7 mouse cellular contexts compared by ENCODE assay signal in genomic region chr14:51912391-51913061, GRCm38 (mm10). TPM values are rescaled to one million over a fixed set of nuclear protein-coding genes. Genes with fewer than 3 reads are reported as not detected.
DNase-seq lines count a peak whose midpoint lies in the region; ATAC-seq and TF ChIP-seq lines count a peak whose summit lies in the region.

No protein-coding gene starts in this region.

- peak overlapping the region; percentile 48 for H3K9ac ChIP-seq in ES-Bruce4 (ENCODE audit: low read depth, poor library complexity, severe bottlenecking)
- peak overlapping the region; percentile 69 for H3K9ac ChIP-seq in forebrain, postnatal 0 days
- H3K9ac ChIP-seq in midbrain, embryonic 14.5 days (replicated peaks; ENCODE audit: low read length): peak overlapping the region; percentile 58

- peak overlapping the region; percentile 58 for H3ac ChIP-seq in C2C12 (ENCODE audit: control insufficient read depth, insufficient read length, low read depth)

- H3K79me2 ChIP-seq in C2C12 (ENCODE audit: control insufficient read depth, insufficient read depth): no peaks in the 10 kb centered on the region

- peak; percentile 37 for ATAC-seq in forebrain, postnatal 0 days
- ATAC-seq in midbrain, embryonic 14.5 days (ENCODE audit: low FRiP score, low TSS enrichment): no peak

- no peaks in the 10 kb centered on the region for H3K9me3 ChIP-seq in ES-Bruce4 (replicated peaks; ENCODE audit: control insufficient read depth, insufficient read depth, low read length, poor library complexity, severe bottlenecking)
- H3K9me3 ChIP-seq in forebrain, postnatal 0 days (ENCODE audit: low read length): no peaks in the 10 kb centered on the region
- no peaks in the 10 kb centered on the region for H3K9me3 ChIP-seq in midbrain, embryonic 14.5 days (ENCODE audit: control insufficient read depth, low read length)

- no peak for TF ChIP-seq EP300 in ES-Bruce4 (IDR thresholded peaks at IDR 0.05; ENCODE audit: insufficient read depth, low read depth, low read length)

- TF ChIP-seq CTCF in C2C12 (IDR thresholded peaks at IDR 0.05; ENCODE audit: control insufficient read depth, insufficient read depth, insufficient read length) (no peak), ES-Bruce4 (IDR thresholded peaks at IDR 0.05; ENCODE audit: low read depth, low read length) (no peak)
- TF ChIP-seq CTCF in forebrain, postnatal 0 days (IDR thresholded peaks at IDR 0.05; ENCODE audit: low read depth): no peak

- no peaks in the 10 kb centered on the region for H3K27me3 ChIP-seq in C2C12 (ENCODE audit: control insufficient read depth, insufficient read depth, insufficient read length)
- H3K27me3 ChIP-seq in ES-Bruce4 (ENCODE audit: control insufficient read depth, insufficient read depth, low read length, poor library complexity, severe bottlenecking): no peaks in the 10 kb centered on the region
- no peaks in the 10 kb centered on the region for H3K27me3 ChIP-seq in forebrain, postnatal 0 days (ENCODE audit: insufficient read depth, low read length)
- no peaks in the 10 kb centered on the region for H3K27me3 ChIP-seq in midbrain, embryonic 14.5 days (ENCODE audit: control insufficient read depth, insufficient read depth, low read length)

- H3K4me3 ChIP-seq in C2C12 (ENCODE audit: insufficient read depth, poor library complexity, severe bottlenecking): peak overlapping the region; percentile 29
- peak overlapping the region; percentile 59 for H3K4me3 ChIP-seq in ES-Bruce4 (ENCODE audit: low read depth, low read length)
- peak overlapping the region; percentile 67 for H3K4me3 ChIP-seq in forebrain, postnatal 0 days (ENCODE audit: low read depth, low read length)
- H3K4me3 ChIP-seq in midbrain, embryonic 14.5 days (replicated peaks; ENCODE audit: low read depth, low read length): peak overlapping the region; percentile 51

- 11% methylated on average over 14 of the region's 14 CpGs for WGBS in forebrain, postnatal 0 days
- WGBS in midbrain, embryonic 14.5 days: 8% methylated on average over 14 of the region's 14 CpGs

- peaks cover 3% of the 10 kb centered on the region for H3K4me1 ChIP-seq in ES-Bruce4 (ENCODE audit: control insufficient read depth, insufficient read depth, low read length)
- H3K4me1 ChIP-seq in forebrain, postnatal 0 days (ENCODE audit: insufficient read depth): peaks cover 5% of the 10 kb centered on the region
- H3K4me1 ChIP-seq in midbrain, embryonic 14.5 days (ENCODE audit: control insufficient read depth, insufficient read depth, low read length): peaks cover 14% of the 10 kb centered on the region

- no peak for TF ChIP-seq POLR2A in ES-Bruce4 (IDR thresholded peaks at IDR 0.05; ENCODE audit: insufficient read depth, low read length)

- H3K36me3 ChIP-seq in C2C12 (ENCODE audit: control insufficient read depth, insufficient read depth) (no peaks in the 10 kb centered on the region), ES-Bruce4 (ENCODE audit: control insufficient read depth, insufficient read depth, low read length, poor library complexity, severe bottlenecking) (no peaks in the 10 kb centered on the region)
- peaks cover 15% of the 10 kb centered on the region; the same call in 1 of the 2 replicates for H3K36me3 ChIP-seq in forebrain, postnatal 0 days (ENCODE audit: insufficient read depth)
- no peaks in the 10 kb centered on the region for H3K36me3 ChIP-seq in midbrain, embryonic 14.5 days (ENCODE audit: control insufficient read depth, insufficient read depth, low read length)

- DNase-seq in forebrain, postnatal 0 days: peak; percentile 24
- peak; percentile 67 for DNase-seq in kidney, adult 18-20 months
- DNase-seq in midbrain, embryonic 14.5 days: peak; percentile 23
- DNase-seq in right cerebral cortex, adult 18-20 months: no peak
- DNase-seq in c-Kit-positive CD71-positive TER-119-positive erythroid progenitor cells, embryonic 14.5 days (ENCODE audit: low spot score): no peak

- H3K79me3 ChIP-seq in C2C12 (ENCODE audit: low read depth): no peaks in the 10 kb centered on the region

- H3K27ac ChIP-seq in ES-Bruce4 (ENCODE audit: insufficient read depth, low read length): no peak overlapping the region
- H3K27ac ChIP-seq in forebrain, postnatal 0 days (ENCODE audit: low read depth, low read length): peak overlapping the region; percentile 80
- peak overlapping the region; percentile 56; the same call in 1 of the 2 replicates for H3K27ac ChIP-seq in midbrain, embryonic 14.5 days (replicated peaks; ENCODE audit: low read depth, low read length)

- H3K4me2 ChIP-seq in forebrain, postnatal 0 days (ENCODE audit: low read depth): peak overlapping the region; percentile 94
- H3K4me2 ChIP-seq in midbrain, embryonic 14.5 days (ENCODE audit: low read length): peak overlapping the region; percentile 98

TF ChIP-seq in C2C12, 6 proteins besides CTCF, POLR2A, EP300 and RAD21:
- TF ChIP-seq USF1 (IDR thresholded peaks at IDR 0.05; ENCODE audit: low read depth) (no peak), MAX (IDR thresholded peaks at IDR 0.05) (no peak), CEBPB (IDR thresholded peaks at IDR 0.05; ENCODE audit: low read depth) (no peak), FOSL1 (IDR thresholded peaks at IDR 0.05; ENCODE audit: insufficient read depth, low read length, poor library complexity, severe bottlenecking) (no peak), MYOD1 (IDR thresholded peaks at IDR 0.05; ENCODE audit: control insufficient read depth, insufficient read length, low read depth) (no peak)

RNA-seq across cellular contexts. Expression of gene Ndrg2, which starts 1.4 kb away (rescaled TPM):
- polyA plus RNA-seq in C2C12 (2012; fragmentation: generic; extraction: Trizol): 24.7 TPM
- 26.7 and 30.2 TPM in 2 replicates for polyA plus RNA-seq in ES-Bruce4 (2011; ENCODE audit: insufficient read depth, insufficient read length, low read depth, missing spikeins)
- total RNA-seq in forebrain, postnatal 0 days (2014; rRNA removed): 284 and 326 TPM in 2 replicates
- 210 and 297 TPM in 2 replicates for polyA plus RNA-seq in forebrain, postnatal 0 days (2015; fragmentation: Nextera tagmentation; extraction: Ambion mirVana)
- polyA plus RNA-seq in midbrain, embryonic 14.5 days (2014; fragmentation: Nextera tagmentation; extraction: Ambion mirVana): 98.7 and 128 TPM in 2 replicates

RNA-seq across cellular contexts. Expression of gene Tppp2, which starts 5.7 kb away (rescaled TPM):
- not detected for polyA plus RNA-seq in C2C12 (2012; fragmentation: generic; extraction: Trizol)
- not detected in 2 replicates for polyA plus RNA-seq in ES-Bruce4 (2011; ENCODE audit: insufficient read depth, insufficient read length, low read depth, missing spikeins)
- not detected in 2 replicates for total RNA-seq in forebrain, postnatal 0 days (2014; rRNA removed)
- polyA plus RNA-seq in forebrain, postnatal 0 days (2015; fragmentation: Nextera tagmentation; extraction: Ambion mirVana): not detected in 2 replicates
- not detected in 2 replicates for polyA plus RNA-seq in midbrain, embryonic 14.5 days (2014; fragmentation: Nextera tagmentation; extraction: Ambion mirVana)

RNA-seq across cellular contexts. Expression of gene Rnase13, which starts 10.0 kb away (rescaled TPM):
- polyA plus RNA-seq in C2C12 (2012; fragmentation: generic; extraction: Trizol) (not detected), ES-Bruce4 (2011; ENCODE audit: insufficient read depth, insufficient read length, low read depth, missing spikeins) (not detected in 2 replicates)
- total RNA-seq in forebrain, postnatal 0 days (2014; rRNA removed): not detected in 2 replicates
- not detected in 2 replicates for polyA plus RNA-seq in forebrain, postnatal 0 days (2015; fragmentation: Nextera tagmentation; extraction: Ambion mirVana)
- not detected in 2 replicates for polyA plus RNA-seq in midbrain, embryonic 14.5 days (2014; fragmentation: Nextera tagmentation; extraction: Ambion mirVana)

RNA-seq across cellular contexts. Expression of gene Slc39a2, which starts 19.8 kb away (rescaled TPM):
- polyA plus RNA-seq in C2C12 (2012; fragmentation: generic; extraction: Trizol) (0.08 TPM), ES-Bruce4 (2011; ENCODE audit: insufficient read depth, insufficient read length, low read depth, missing spikeins) (2.7 and 3.3 TPM in 2 replicates)
- 2.5 and 3.1 TPM in 2 replicates for total RNA-seq in forebrain, postnatal 0 days (2014; rRNA removed)
- polyA plus RNA-seq in forebrain, postnatal 0 days (2015; fragmentation: Nextera tagmentation; extraction: Ambion mirVana): 0.29 and 0.39 TPM in 2 replicates
- polyA plus RNA-seq in midbrain, embryonic 14.5 days (2014; fragmentation: Nextera tagmentation; extraction: Ambion mirVana): 1.1 and 1.8 TPM in 2 replicates

RNA-seq across cellular contexts. Expression of gene Mettl17, which starts 27.9 kb away (rescaled TPM):
- polyA plus RNA-seq in C2C12 (2012; fragmentation: generic; extraction: Trizol) (20.1 TPM), ES-Bruce4 (2011; ENCODE audit: insufficient read depth, insufficient read length, low read depth, missing spikeins) (19.2 and 24.2 TPM in 2 replicates)
- 47.4 and 49.5 TPM in 2 replicates for total RNA-seq in forebrain, postnatal 0 days (2014; rRNA removed)
- 47.5 and 54.5 TPM in 2 replicates for polyA plus RNA-seq in forebrain, postnatal 0 days (2015; fragmentation: Nextera tagmentation; extraction: Ambion mirVana)
- polyA plus RNA-seq in midbrain, embryonic 14.5 days (2014; fragmentation: Nextera tagmentation; extraction: Ambion mirVana): 85.2 and 85.6 TPM in 2 replicates

Comparison
In these comparisons a context has a peak if more than half of its experiments do, and no peak if none do; other contexts are left out.
1. DNase-seq: peak in forebrain, postnatal 0 days (single experiment), kidney, adult 18-20 months (single experiment) and midbrain, embryonic 14.5 days (single experiment); none in right cerebral cortex, adult 18-20 months (single experiment) and c-Kit-positive CD71-positive TER-119-positive erythroid progenitor cells, embryonic 14.5 days (single experiment).
2. Peak in every context shown above with its lines, with median percentiles within 50 percentile points of each other: H3K4me3 ChIP-seq and H3K9ac ChIP-seq.